Mouse (Mus musculus) kidney, adult 2 months (tissue): ENCODE measurements around the gene Erich4.
"Not testable (repeated sequence)": the region's sequence is repeated elsewhere in the genome, so short reads cannot be mapped to it uniquely, and the experiment has no call there.

Experiments used
- CTCF ChIP-seq: fragments of 200-500 bp; conservative IDR thresholded peaks from 2 replicates; pipeline ENCODE4 v1.5.1; 2011; ENCODE audit warnings: low read depth, mild to moderate bottlenecking, control low read depth, low read length, moderate library complexity, mixed read lengths; ENCODE audit not compliant: insufficient read depth, insufficient read length
- POLR2A ChIP-seq: fragments of 200-500 bp; IDR thresholded peaks from one replicate; pipeline ENCODE4 v1.6.1; 2011; ENCODE audit warnings: low read depth, low read length, control low read depth

DNA sequence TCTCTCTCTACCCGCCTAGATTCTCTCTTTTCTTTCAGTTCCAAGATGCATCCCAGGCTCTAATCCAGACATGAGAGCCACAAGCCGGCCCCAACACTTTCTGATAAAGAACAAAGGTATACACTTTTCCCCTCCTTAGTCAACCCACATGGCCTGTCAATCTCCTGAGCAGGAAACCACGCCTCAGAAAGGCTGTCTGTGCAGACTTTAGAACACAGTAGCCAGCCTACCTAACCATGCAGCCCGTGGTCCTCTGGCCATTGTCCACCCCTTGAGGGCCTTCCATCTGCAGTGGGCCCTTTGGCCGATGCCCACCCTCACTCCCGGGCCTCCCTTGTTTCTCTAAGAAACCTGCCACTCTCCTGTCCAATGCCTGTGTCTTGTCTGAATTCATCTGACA is 39.4 kb downstream of the Erich4 start:
- TF ChIP-seq POLR2A, CTCF: not testable (repeated sequence)
